28 mouse cellular contexts compared by ENCODE assay signal in genomic region chr5:130977999-130978398, GRCm38 (mm10).
A peak's percentile ranks its signal among the peaks of the same experiment; 100 is the strongest.
DNase-seq lines count a peak whose midpoint lies in the region; ATAC-seq and TF ChIP-seq lines count a peak whose summit lies in the region.
"Had no signal": no experiment of that assay in that cellular context is flagged by ENCODE, and none has a peak within 500 bp of the region (broad histone marks: within the 10 kb centered on the region; RNA-seq: fewer than 3 reads in every experiment).

No protein-coding gene starts in this region.

- H3K9ac ChIP-seq in heart, adult 2 months (ENCODE audit: low read depth, low read length) = no peak overlapping the region
- no peak overlapping the region for H3K9ac ChIP-seq in midbrain, postnatal 0 days (replicated peaks; ENCODE audit: low read length, poor library complexity, severe bottlenecking)
- no peak overlapping the region for H3K9ac ChIP-seq in midbrain, embryonic 16.5 days (ENCODE audit: low read depth, low read length)
- H3K9ac ChIP-seq: embryonic facial prominence, embryonic 12.5 days; forebrain, embryonic 12.5 days; heart, embryonic 15.5 days; liver, embryonic 15.5 days; midbrain, embryonic 12.5 days had no signal

- no peak overlapping the region for H3K4me3 ChIP-seq in heart, adult 2 months
- H3K4me3 ChIP-seq in heart, embryonic 10.5 days = no peak overlapping the region
- H3K4me3 ChIP-seq in midbrain, postnatal 0 days (ENCODE audit: low read depth, low read length) = no peak overlapping the region
- H3K4me3 ChIP-seq in midbrain, embryonic 16.5 days (ENCODE audit: low read depth, low read length) = no peak overlapping the region
- H3K4me3 ChIP-seq: embryonic facial prominence, embryonic 12.5 days; forebrain, embryonic 12.5 days; heart, embryonic 15.5 days; liver, embryonic 15.5 days; megakaryocyte, embryonic 14.5 days; midbrain, embryonic 12.5 days had no signal

- intact Hi-C loops in heart, adult 2 months (cut with DNase I) = no loop called here

- DNase-seq in heart, adult 2 months = no peak
- DNase-seq in heart, embryonic 10.5 days (ENCODE audit: low spot score) = no peak
- no peak for DNase-seq in midbrain, postnatal 0 days (ENCODE audit: low spot score)
- DNase-seq in R1 (ENCODE audit: low read depth, low spot score) = peak; percentile 40
- DNase-seq in urinary bladder, postnatal 14 days (ENCODE audit: low spot score) = no peak
- DNase-seq: adrenal gland, adult 8-10 months; cerebellum, adult 8-10 months; embryo, embryonic 11 days; gastrocnemius, postnatal 14 days; heart, adult 18-20 months; kidney, adult 18-20 months; kidney, postnatal 36 days; left cerebral cortex, postnatal 4 days; lung, postnatal 4 days; retina, postnatal 1 day; right cerebral cortex, postnatal 14 days; thymus, postnatal 14 days had no signal

- no peaks in the 10 kb centered on the region for H3K36me3 ChIP-seq in heart, adult 2 months (ENCODE audit: control insufficient read depth, insufficient read depth, low read length)
- no peaks in the 10 kb centered on the region for H3K36me3 ChIP-seq in heart, embryonic 10.5 days
- H3K36me3 ChIP-seq in midbrain, postnatal 0 days (ENCODE audit: insufficient read depth, low read length) = no peaks in the 10 kb centered on the region
- no peaks in the 10 kb centered on the region for H3K36me3 ChIP-seq in midbrain, embryonic 16.5 days (ENCODE audit: control insufficient read depth, insufficient read depth, low read length)
- H3K36me3 ChIP-seq: embryonic facial prominence, embryonic 12.5 days; forebrain, embryonic 12.5 days; G1E; heart, embryonic 15.5 days; liver, embryonic 15.5 days; midbrain, embryonic 12.5 days had no signal

- H3K27me3 ChIP-seq in heart, adult 2 months (ENCODE audit: control insufficient read depth, insufficient read depth, low read length) = no peaks in the 10 kb centered on the region
- H3K27me3 ChIP-seq in heart, embryonic 10.5 days (ENCODE audit: insufficient read depth, poor library complexity, severe bottlenecking) = no peaks in the 10 kb centered on the region
- H3K27me3 ChIP-seq in midbrain, postnatal 0 days (ENCODE audit: insufficient read depth, low read length) = no peaks in the 10 kb centered on the region
- H3K27me3 ChIP-seq in midbrain, embryonic 16.5 days (ENCODE audit: control insufficient read depth, insufficient read depth, low read depth, low read length) = no peaks in the 10 kb centered on the region
- H3K27me3 ChIP-seq: embryonic facial prominence, embryonic 12.5 days; forebrain, embryonic 12.5 days; heart, embryonic 15.5 days; liver, embryonic 15.5 days; megakaryocyte, embryonic 14.5 days; midbrain, embryonic 12.5 days had no signal

- no peaks in the 10 kb centered on the region for H3K4me1 ChIP-seq in heart, adult 2 months (ENCODE audit: control insufficient read depth, insufficient read depth, low read length)
- no peaks in the 10 kb centered on the region for H3K4me1 ChIP-seq in heart, embryonic 10.5 days
- H3K4me1 ChIP-seq in midbrain, postnatal 0 days (ENCODE audit: insufficient read depth, low read length) = no peaks in the 10 kb centered on the region
- no peaks in the 10 kb centered on the region for H3K4me1 ChIP-seq in midbrain, embryonic 16.5 days (ENCODE audit: control insufficient read depth, insufficient read depth, low read length)
- H3K4me1 ChIP-seq: embryonic facial prominence, embryonic 12.5 days; forebrain, embryonic 12.5 days; heart, embryonic 15.5 days; liver, embryonic 15.5 days; megakaryocyte, embryonic 14.5 days; midbrain, embryonic 12.5 days had no signal

- H3K4me2 ChIP-seq in midbrain, postnatal 0 days (ENCODE audit: low read depth, low read length, poor library complexity, severe bottlenecking) = no peak overlapping the region
- H3K4me2 ChIP-seq in midbrain, embryonic 16.5 days (ENCODE audit: low read length) = no peak overlapping the region
- H3K4me2 ChIP-seq: embryonic facial prominence, embryonic 12.5 days; forebrain, embryonic 12.5 days; heart, embryonic 15.5 days; liver, embryonic 15.5 days; midbrain, embryonic 12.5 days had no signal

- H3K9me3 ChIP-seq in heart, embryonic 10.5 days = peaks cover 3% of the 10 kb centered on the region; the same call in 1 of the 2 replicates
- no peaks in the 10 kb centered on the region for H3K9me3 ChIP-seq in midbrain, postnatal 0 days (ENCODE audit: low read length)
- peaks cover 2% of the 10 kb centered on the region; the same call in 1 of the 2 replicates for H3K9me3 ChIP-seq in midbrain, embryonic 16.5 days (replicated peaks; ENCODE audit: control insufficient read depth, low read length, poor library complexity, severe bottlenecking)
- H3K9me3 ChIP-seq: embryonic facial prominence, embryonic 12.5 days; heart, embryonic 15.5 days; liver, embryonic 15.5 days; midbrain, embryonic 12.5 days had no signal

- TF ChIP-seq EP300 in heart, adult 2 months (IDR thresholded peaks at IDR 0.05; ENCODE audit: insufficient read depth, low read depth, low read length) = no peak

- no peak for ATAC-seq in midbrain, postnatal 0 days (ENCODE audit: low FRiP score)
- no peak for ATAC-seq in midbrain, embryonic 16.5 days
- no peak for ATAC-seq in erythroblast, adult 5-6 weeks (replicated peaks; ENCODE audit: low FRiP score, poor library complexity, severe bottlenecking)
- ATAC-seq: CD4-positive, CD25-positive, alpha-beta regulatory T cell, adult 4 months; hindbrain, embryonic 16.5 days had no signal

- TF ChIP-seq POLR2A in heart, adult 2 months (IDR thresholded peaks at IDR 0.05; ENCODE audit: insufficient read depth, low read depth, low read length) = no peak

- 84% methylated on average over 3 of the region's 3 CpGs for WGBS in heart, adult 2 months
- 84% methylated on average over 3 of the region's 3 CpGs for WGBS in heart, embryonic 10.5 days
- WGBS in midbrain, postnatal 0 days = 95% methylated on average over 3 of the region's 3 CpGs
- 92% methylated on average over 3 of the region's 3 CpGs for WGBS in midbrain, embryonic 16.5 days

- H3K27ac ChIP-seq in heart, adult 2 months = no peak overlapping the region
- H3K27ac ChIP-seq in heart, embryonic 10.5 days = no peak overlapping the region
- no peak overlapping the region for H3K27ac ChIP-seq in midbrain, postnatal 0 days (ENCODE audit: low read depth, low read length)
- H3K27ac ChIP-seq in midbrain, embryonic 16.5 days (ENCODE audit: low read length) = no peak overlapping the region
- H3K27ac ChIP-seq: embryonic facial prominence, embryonic 12.5 days; forebrain, embryonic 12.5 days; heart, embryonic 15.5 days; liver, embryonic 15.5 days; midbrain, embryonic 12.5 days had no signal

- TF ChIP-seq CTCF in heart, adult 2 months (IDR thresholded peaks at IDR 0.05) = peak; percentile 21
- peak; percentile 9; the same call in 1 of the 2 replicates for TF ChIP-seq CTCF in midbrain, postnatal 0 days (IDR thresholded peaks at IDR 0.05)

- no peaks in the 10 kb centered on the region for H3K79me2 ChIP-seq in heart, adult 2 months (replicated peaks; ENCODE audit: control insufficient read depth, insufficient read depth, low read length)
